Mouse (Mus musculus) right cerebral cortex, postnatal 36 days (tissue): ENCODE measurements around the gene Rimbp2.

Experiments
- DNase-seq, 2 experiments: peaks; one replicate each; pipeline ENCODE4 v3.0.0; 2022; ENCODE audit warnings: low spot score in 2 of 2, mixed read lengths in 1 of 2

Rimbp2 gene

GRCm38 (mm10) chr5:128935359-128935899 lies 17.9 kb downstream of the Rimbp2 start:
- DNase-seq: no peak

GRCm38 (mm10) chr5:128932776-128933175 lies 20.5 kb downstream of the Rimbp2 start:
- DNase-seq: no peak

- peak in 1 of 2 experiments; percentile 49 for DNase-seq
These were observed 28.2 kb downstream of the Rimbp2 start for GRCm38 (mm10) chr5:128925073-128925472.

GRCm38 (mm10) chr5:128920112-128920511 lies 33.2 kb downstream of the Rimbp2 start:
- no peak for DNase-seq

- no peak for DNase-seq
These were observed 35.9 kb downstream of the Rimbp2 start for GRCm38 (mm10) chr5:128917116-128917959.

- no peak for DNase-seq
These were observed 39.5 kb downstream of the Rimbp2 start for GRCm38 (mm10) chr5:128913820-128914219.

- DNase-seq: peak in 1 of 2 experiments; percentile 14
These were observed 40.9 kb downstream of the Rimbp2 start for GRCm38 (mm10) chr5:128912374-128912773.

GRCm38 (mm10) chr5:128911593-128911992 lies 41.7 kb downstream of the Rimbp2 start:
- DNase-seq: peak; percentile 32 to 47

GRCm38 (mm10) chr5:128904113-128904512 lies 49.2 kb downstream of the Rimbp2 start:
- no peak for DNase-seq

- no peak for DNase-seq
These were observed 50.2 kb downstream of the Rimbp2 start for GRCm38 (mm10) chr5:128903120-128903519.

GRCm38 (mm10) chr5:128899971-128900370 lies 53.3 kb downstream of the Rimbp2 start:
- no peak for DNase-seq

- no peak for DNase-seq
These were observed 58.4 kb downstream of the Rimbp2 start for GRCm38 (mm10) chr5:128894921-128895320.

- no peak for DNase-seq
These were observed 65.7 kb downstream of the Rimbp2 start for GRCm38 (mm10) chr5:128887546-128887945.

GRCm38 (mm10) chr5:128884320-128884719 lies 69.0 kb downstream of the Rimbp2 start:
- DNase-seq: no peak

GRCm38 (mm10) chr5:128879092-128879491 lies 74.2 kb downstream of the Rimbp2 start:
- no peak for DNase-seq

- peak; percentile 49 to 56 for DNase-seq
These were observed 75.8 kb downstream of the Rimbp2 start for GRCm38 (mm10) chr5:128877425-128878035.

GRCm38 (mm10) chr5:128871706-128872105 lies 81.6 kb downstream of the Rimbp2 start:
- no peak for DNase-seq

- DNase-seq: no peak
These were observed 86.5 kb downstream of the Rimbp2 start for GRCm38 (mm10) chr5:128866811-128867210.

- DNase-seq: no peak
These were observed 87.0 kb downstream of the Rimbp2 start for GRCm38 (mm10) chr5:128866291-128866690.

- DNase-seq: peak; percentile 45 to 50
These were observed 89.8 kb downstream of the Rimbp2 start for GRCm38 (mm10) chr5:128863497-128863896.

GRCm38 (mm10) chr5:128860907-128861306 lies 92.4 kb downstream of the Rimbp2 start:
- no peak for DNase-seq

- no peak for DNase-seq
These were observed 100.5 kb downstream of the Rimbp2 start for GRCm38 (mm10) chr5:128852791-128853190.

- DNase-seq: no peak
These were observed 105.5 kb downstream of the Rimbp2 start for GRCm38 (mm10) chr5:128847806-128848205.
